Mouse (Mus musculus) liver, postnatal 0 days (tissue): Measurements from ENCODE around the gene Klhl35.

Experiments
- CTCF ChIP-seq: sonication (generic); IDR thresholded peaks from 2 replicates; pipeline ENCODE4 v1.5.1; 2016; ENCODE audit warnings: antibody characterized with exemption, low read depth
- EP300 ChIP-seq: IDR thresholded peaks from 2 replicates; pipeline ENCODE4 v1.6.1; 2016; ENCODE audit warnings: antibody characterized with exemption, low read depth, mild to moderate bottlenecking

DNA sequence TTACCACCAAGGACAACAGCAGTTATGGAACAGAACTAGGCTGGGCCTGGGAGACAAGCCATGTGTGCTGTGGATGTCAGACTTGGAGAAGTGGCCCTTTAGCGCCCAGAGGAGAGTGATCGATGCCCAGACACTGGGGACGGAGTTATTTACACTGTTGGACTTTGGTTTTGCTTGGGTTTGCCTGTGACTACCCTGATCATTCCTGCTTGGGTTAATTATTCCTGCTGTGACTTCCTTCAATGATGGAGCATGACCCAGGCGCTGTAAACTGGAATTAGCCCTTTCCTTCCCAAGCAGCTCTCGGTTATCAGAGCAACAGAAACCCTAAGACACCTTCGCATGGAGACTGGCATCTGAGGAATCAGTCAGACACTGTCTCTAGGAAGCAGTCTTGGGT, 44.8 kb upstream of the Klhl35 start:
- TF ChIP-seq CTCF (no peak), EP300 (no peak)
